Mouse (Mus musculus): ENCODE measurements at regions not wholly inside any gene's neighbourhood (a gene's known extent, or its start where the extent isn't known, plus 50 kb on each side); places are given as distances from the start of the nearest gene placed in this dataset.

DNA sequence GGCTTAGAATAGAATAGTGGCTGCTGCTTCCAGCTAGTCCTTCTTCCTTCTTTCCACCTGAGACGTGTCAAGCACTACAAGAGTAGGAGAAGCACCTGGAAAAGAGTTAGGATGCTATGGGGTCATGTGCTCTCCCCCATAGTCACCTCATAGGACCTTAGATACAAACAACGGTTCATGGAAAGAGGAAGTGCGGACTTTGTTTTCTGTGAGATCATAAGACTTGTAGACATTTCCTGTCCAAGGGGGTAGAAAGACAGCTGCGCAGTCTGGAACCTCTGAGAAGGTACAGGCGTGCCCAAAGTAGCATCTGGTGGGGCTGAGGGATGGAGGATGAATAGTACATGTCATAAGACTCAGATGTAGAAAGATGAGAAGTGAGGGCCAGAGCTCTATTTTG is 125.6 kb upstream of the Fbxo11 start:
- Histone ChIP-seq H3K9me3 (no peaks in the 10 kb centered on the region), H3K4me3 (replicated peaks) (no peak overlapping the region), H3K36me3 (no peaks in the 10 kb centered on the region), H3K9ac (replicated peaks) (no peak overlapping the region), H3K4me1 (replicated peaks) (no peaks in the 10 kb centered on the region), H3K27me3 (no peaks in the 10 kb centered on the region), H3K4me2 (replicated peaks) (no peak overlapping the region), H3K27ac (no peak overlapping the region)
- WGBS, result 83% methylated on average over 5 of the region's 5 CpGs
- ATAC-seq, result no peak

- WGBS, result 91% methylated on average over 2 of the region's 2 CpGs
These were observed 126.4 kb upstream of the Fbxo11 start for GRCm38 (mm10) chr17:88191444-88191843.

GRCm38 (mm10) chr17:88191930-88192807 is 127.1 kb upstream of the Fbxo11 start:
- Histone ChIP-seq H3K27ac (no peak overlapping the region), H3K4me2 (replicated peaks) (no peak overlapping the region), H3K27me3 (no peaks in the 10 kb centered on the region), H3K9ac (replicated peaks) (no peak overlapping the region), H3K9me3 (no peaks in the 10 kb centered on the region), H3K36me3 (no peaks in the 10 kb centered on the region), H3K4me3 (replicated peaks) (no peak overlapping the region), H3K4me1 (replicated peaks) (no peaks in the 10 kb centered on the region)
- WGBS, result 92% methylated on average over 16 of the region's 16 CpGs
- ATAC-seq, result no peak

More at GRCm38 (mm10) chr17:88191444-88191843, 126.4 kb upstream of the Fbxo11 start:
- no peak overlapping the region for H3K4me2 ChIP-seq (replicated peaks)
- no peak for ATAC-seq
- no peaks in the 10 kb centered on the region for H3K9me3 ChIP-seq
- no peak overlapping the region for H3K27ac ChIP-seq
- H3K27me3 ChIP-seq, result no peaks in the 10 kb centered on the region
- H3K9ac ChIP-seq (replicated peaks), result no peak overlapping the region
- H3K36me3 ChIP-seq, result no peaks in the 10 kb centered on the region
- no peak overlapping the region for H3K4me3 ChIP-seq (replicated peaks)
- no peaks in the 10 kb centered on the region for H3K4me1 ChIP-seq (replicated peaks)

DNA sequence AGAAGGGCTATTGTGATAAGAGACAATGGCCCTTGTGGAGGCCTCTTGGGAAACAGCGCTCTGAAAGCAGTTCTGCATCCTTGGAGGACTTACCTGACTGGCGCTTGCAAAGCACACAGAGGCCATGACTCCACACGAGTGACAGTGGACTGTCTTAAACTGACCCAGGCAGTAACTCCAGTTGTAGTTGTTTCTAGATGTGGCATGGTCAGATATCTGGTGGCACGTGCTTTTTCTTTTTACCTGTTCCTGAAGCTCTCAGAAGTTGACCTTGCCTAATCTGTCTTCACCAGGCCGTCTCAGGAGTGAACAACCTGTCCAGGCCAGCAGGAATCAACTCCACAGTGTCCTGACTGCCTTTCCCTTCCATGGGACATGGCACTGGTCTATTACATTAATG is 129.6 kb upstream of the Fbxo11 start:
- WGBS, result 84% methylated on average over 5 of the region's 5 CpGs
- no peak for ATAC-seq
- no peak overlapping the region for H3K27ac ChIP-seq

GRCm38 (mm10) chr17:88195303-88195702 is 130.2 kb upstream of the Fbxo11 start:
- Histone ChIP-seq H3K9me3 (no peaks in the 10 kb centered on the region), H3K27me3 (no peaks in the 10 kb centered on the region), H3K4me2 (replicated peaks) (no peak overlapping the region), H3K4me3 (replicated peaks) (no peak overlapping the region), H3K4me1 (replicated peaks) (no peaks in the 10 kb centered on the region), H3K9ac (replicated peaks) (no peak overlapping the region), H3K36me3 (no peaks in the 10 kb centered on the region), H3K27ac (no peak overlapping the region)
- ATAC-seq, result no peak
- 95% methylated on average over 2 of the region's 2 CpGs for WGBS

More for the DNA sequence above, 129.6 kb upstream of the Fbxo11 start:
- no peaks in the 10 kb centered on the region for H3K27me3 ChIP-seq
- no peak overlapping the region for H3K4me2 ChIP-seq (replicated peaks)
- H3K4me1 ChIP-seq (replicated peaks), result no peaks in the 10 kb centered on the region
- no peak overlapping the region for H3K9ac ChIP-seq (replicated peaks)
- H3K4me3 ChIP-seq (replicated peaks), result no peak overlapping the region
- no peaks in the 10 kb centered on the region for H3K36me3 ChIP-seq
- no peaks in the 10 kb centered on the region for H3K9me3 ChIP-seq

- H3K27me3 ChIP-seq, result no peaks in the 10 kb centered on the region
- WGBS, result 81% methylated on average over 6 of the region's 6 CpGs
- no peak overlapping the region for H3K4me3 ChIP-seq (replicated peaks)
- ATAC-seq, result no peak
- H3K4me2 ChIP-seq (replicated peaks), result no peak overlapping the region
- H3K27ac ChIP-seq, result no peak overlapping the region
- no peak overlapping the region for H3K9ac ChIP-seq (replicated peaks)
- no peaks in the 10 kb centered on the region for H3K9me3 ChIP-seq
- H3K36me3 ChIP-seq, result no peaks in the 10 kb centered on the region
- H3K4me1 ChIP-seq (replicated peaks), result no peaks in the 10 kb centered on the region
These were observed 130.8 kb upstream of the Fbxo11 start for GRCm38 (mm10) chr17:88195893-88196292.

DNA sequence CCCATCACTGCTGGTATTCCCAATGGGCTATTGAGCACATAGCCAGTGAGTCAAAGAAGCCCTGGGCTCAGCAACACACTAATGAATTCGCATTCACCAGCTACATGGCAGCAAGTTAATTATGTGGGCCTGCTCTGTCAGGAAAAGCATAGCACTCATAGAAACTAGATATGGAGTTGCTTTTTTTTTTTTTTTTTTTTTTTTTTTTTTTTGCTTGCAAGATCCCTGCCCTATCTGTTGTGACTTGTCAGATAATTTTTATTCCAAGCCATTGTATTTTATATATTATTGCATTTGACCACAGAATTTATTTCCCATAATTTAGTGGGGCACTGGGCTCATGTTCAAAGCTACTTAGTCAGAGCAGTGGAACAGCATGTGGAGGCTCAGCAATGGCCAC is 131.2 kb upstream of the Fbxo11 start:
- no peak overlapping the region for H3K4me2 ChIP-seq (replicated peaks)
- H3K9ac ChIP-seq (replicated peaks), result no peak overlapping the region
- H3K9me3 ChIP-seq, result no peaks in the 10 kb centered on the region
- 72% methylated on average over 1 of the region's 1 CpGs for WGBS
- H3K4me3 ChIP-seq (replicated peaks), result no peak overlapping the region
- H3K27ac ChIP-seq, result no peak overlapping the region
- no peak for ATAC-seq
- no peaks in the 10 kb centered on the region for H3K4me1 ChIP-seq (replicated peaks)
- no peaks in the 10 kb centered on the region for H3K27me3 ChIP-seq
- no peaks in the 10 kb centered on the region for H3K36me3 ChIP-seq

GRCm38 (mm10) chr17:88197381-88197780 is 132.3 kb upstream of the Fbxo11 start:
- Histone ChIP-seq H3K4me2 (replicated peaks) (no peak overlapping the region), H3K27ac (no peak overlapping the region), H3K36me3 (no peaks in the 10 kb centered on the region), H3K9ac (replicated peaks) (no peak overlapping the region), H3K4me1 (replicated peaks) (no peaks in the 10 kb centered on the region), H3K27me3 (no peaks in the 10 kb centered on the region), H3K4me3 (replicated peaks) (no peak overlapping the region), H3K9me3 (no peaks in the 10 kb centered on the region)
- WGBS, result 68% methylated on average over 3 of the region's 3 CpGs
- no peak for ATAC-seq

DNA sequence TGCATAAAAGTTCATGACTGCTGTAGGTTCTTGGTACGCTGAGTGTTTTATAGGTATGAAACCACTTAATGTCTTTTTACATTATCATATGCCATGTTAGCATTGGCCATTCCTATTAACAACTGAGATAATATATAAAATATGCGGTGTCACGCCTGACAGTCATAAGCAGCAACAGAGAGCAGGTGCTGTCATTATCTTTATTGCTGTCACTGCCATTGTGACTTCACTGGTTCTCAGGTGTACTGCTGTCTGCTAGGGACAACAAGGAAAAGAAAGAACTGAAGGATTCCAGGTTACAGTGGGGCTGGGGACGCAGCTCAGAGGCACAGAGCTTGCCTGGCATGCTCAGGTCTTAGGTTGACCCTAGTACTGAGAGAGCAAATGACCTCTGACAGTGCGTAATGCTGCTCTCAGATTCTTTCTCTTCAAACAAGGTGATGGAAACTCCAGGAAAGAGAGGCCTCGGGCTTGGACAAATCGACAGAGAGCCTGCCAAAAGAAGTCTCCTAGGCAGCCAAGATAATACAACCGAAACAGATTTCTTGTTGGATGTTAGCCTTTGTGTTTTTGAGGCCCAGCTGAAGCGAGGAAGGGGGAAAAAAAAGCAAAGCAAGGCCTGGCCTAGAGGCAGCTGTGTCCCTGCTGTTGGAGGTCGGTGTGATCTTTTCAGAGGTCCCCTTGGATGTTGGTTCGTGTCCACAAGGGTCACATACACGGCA is 136.3 kb upstream of the Fbxo11 start:
- no peaks in the 10 kb centered on the region for H3K9me3 ChIP-seq
- ATAC-seq, result no peak

GRCm38 (mm10) chr17:88202214-88202613 is 137.1 kb upstream of the Fbxo11 start:
- no peak for ATAC-seq

More for the DNA sequence above, 136.3 kb upstream of the Fbxo11 start:
- no peaks in the 10 kb centered on the region for H3K27me3 ChIP-seq
- H3K4me1 ChIP-seq (replicated peaks), result no peaks in the 10 kb centered on the region
- no peak overlapping the region for H3K9ac ChIP-seq (replicated peaks)
- no peaks in the 10 kb centered on the region for H3K36me3 ChIP-seq
- no peak overlapping the region for H3K4me2 ChIP-seq (replicated peaks)
- 74% methylated on average over 12 of the region's 12 CpGs for WGBS
- no peak overlapping the region for H3K27ac ChIP-seq
- no peak overlapping the region for H3K4me3 ChIP-seq (replicated peaks)

DNA sequence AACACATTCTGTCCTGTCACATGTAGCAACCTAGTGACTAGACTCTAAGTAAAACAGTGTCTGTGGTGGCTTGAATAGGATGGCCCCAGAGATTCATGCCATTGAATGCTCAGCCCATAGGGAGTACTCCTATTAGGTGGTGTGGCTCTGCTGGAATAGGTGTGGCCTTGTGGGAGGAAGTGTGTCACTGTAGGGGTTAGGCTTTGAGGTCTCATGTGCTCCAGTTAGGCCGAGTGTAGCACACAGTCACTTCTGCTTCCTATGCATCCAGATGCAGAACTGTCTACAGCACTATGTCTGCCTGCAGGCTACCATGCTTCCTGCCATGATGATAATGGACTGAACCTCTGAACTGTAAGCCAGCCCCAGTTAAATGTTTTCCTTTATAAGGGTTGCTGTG is 144.5 kb upstream of the Fbxo11 start:
- Histone ChIP-seq H3K4me2 (replicated peaks) (no peak overlapping the region), H3K27ac (no peak overlapping the region), H3K9me3 (no peaks in the 10 kb centered on the region), H3K9ac (replicated peaks) (no peak overlapping the region), H3K4me1 (replicated peaks) (no peaks in the 10 kb centered on the region), H3K27me3 (no peaks in the 10 kb centered on the region), H3K4me3 (replicated peaks) (no peak overlapping the region), H3K36me3 (no peaks in the 10 kb centered on the region)
- ATAC-seq, result no peak
- WGBS, result 85% methylated on average over 1 of the region's 1 CpGs

More at GRCm38 (mm10) chr17:88202214-88202613, 137.1 kb upstream of the Fbxo11 start:
- H3K4me3 ChIP-seq (replicated peaks), result no peak overlapping the region
- H3K4me2 ChIP-seq (replicated peaks), result no peak overlapping the region
- no peak overlapping the region for H3K27ac ChIP-seq
- H3K36me3 ChIP-seq, result no peaks in the 10 kb centered on the region
- H3K9ac ChIP-seq (replicated peaks), result no peak overlapping the region
- no peaks in the 10 kb centered on the region for H3K27me3 ChIP-seq
- 82% methylated on average over 4 of the region's 4 CpGs for WGBS
- H3K4me1 ChIP-seq (replicated peaks), result no peaks in the 10 kb centered on the region
- H3K9me3 ChIP-seq, result no peaks in the 10 kb centered on the region

DNA sequence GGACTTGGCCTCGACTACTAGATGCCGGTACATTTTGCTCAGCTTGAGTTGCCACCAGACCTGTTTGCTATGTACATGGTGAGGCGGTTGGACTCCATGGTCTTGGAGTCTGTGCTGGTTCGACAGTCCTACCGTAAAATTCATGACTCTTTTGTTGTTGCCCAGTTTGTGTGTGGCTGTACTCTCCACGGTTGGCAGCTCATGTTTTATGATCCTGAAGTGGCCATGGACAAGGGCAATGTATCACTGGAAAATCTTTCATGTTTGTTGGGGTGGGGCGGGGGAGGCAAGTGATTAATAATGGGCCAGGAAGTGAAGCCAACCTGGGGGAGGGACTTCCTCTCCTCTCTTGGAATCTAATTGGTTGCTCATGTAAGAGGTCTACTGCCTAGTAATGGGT is 147.0 kb upstream of the Fbxo11 start:
- no peak for ATAC-seq
- 89% methylated on average over 7 of the region's 7 CpGs for WGBS

More for the DNA sequence above, 147.0 kb upstream of the Fbxo11 start:
- Histone ChIP-seq H3K36me3 (no peaks in the 10 kb centered on the region), H3K9me3 (no peaks in the 10 kb centered on the region), H3K27ac (no peak overlapping the region), H3K4me3 (replicated peaks) (no peak overlapping the region), H3K27me3 (no peaks in the 10 kb centered on the region), H3K4me2 (replicated peaks) (no peak overlapping the region), H3K9ac (replicated peaks) (no peak overlapping the region), H3K4me1 (replicated peaks) (no peaks in the 10 kb centered on the region)
